Mouse (Mus musculus): ENCODE results near the gene Bnip1.
A peak's percentile ranks its signal among the peaks of the same experiment; 100 is the strongest.

The Bnip1 gene

DNA sequence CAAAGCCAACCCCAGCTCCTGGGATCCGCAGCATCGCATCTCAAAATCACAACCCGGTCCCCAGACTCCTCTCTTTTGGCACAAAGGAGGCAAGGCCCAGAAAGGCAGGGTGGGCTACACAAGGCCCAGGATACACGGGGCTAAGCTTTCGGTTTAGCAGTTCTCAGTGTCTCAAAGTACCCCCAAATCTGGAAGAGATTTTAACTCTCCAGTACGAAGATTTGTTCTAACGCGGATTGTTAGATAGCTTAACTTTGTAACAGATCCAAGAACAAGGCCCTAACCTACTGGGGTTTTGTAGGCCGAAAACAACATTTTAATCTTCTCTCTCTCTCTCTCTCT is 59.5 kb downstream of the Bnip1 start:
- no peak for DNase-seq (ENCODE audit: low read depth)

DNA sequence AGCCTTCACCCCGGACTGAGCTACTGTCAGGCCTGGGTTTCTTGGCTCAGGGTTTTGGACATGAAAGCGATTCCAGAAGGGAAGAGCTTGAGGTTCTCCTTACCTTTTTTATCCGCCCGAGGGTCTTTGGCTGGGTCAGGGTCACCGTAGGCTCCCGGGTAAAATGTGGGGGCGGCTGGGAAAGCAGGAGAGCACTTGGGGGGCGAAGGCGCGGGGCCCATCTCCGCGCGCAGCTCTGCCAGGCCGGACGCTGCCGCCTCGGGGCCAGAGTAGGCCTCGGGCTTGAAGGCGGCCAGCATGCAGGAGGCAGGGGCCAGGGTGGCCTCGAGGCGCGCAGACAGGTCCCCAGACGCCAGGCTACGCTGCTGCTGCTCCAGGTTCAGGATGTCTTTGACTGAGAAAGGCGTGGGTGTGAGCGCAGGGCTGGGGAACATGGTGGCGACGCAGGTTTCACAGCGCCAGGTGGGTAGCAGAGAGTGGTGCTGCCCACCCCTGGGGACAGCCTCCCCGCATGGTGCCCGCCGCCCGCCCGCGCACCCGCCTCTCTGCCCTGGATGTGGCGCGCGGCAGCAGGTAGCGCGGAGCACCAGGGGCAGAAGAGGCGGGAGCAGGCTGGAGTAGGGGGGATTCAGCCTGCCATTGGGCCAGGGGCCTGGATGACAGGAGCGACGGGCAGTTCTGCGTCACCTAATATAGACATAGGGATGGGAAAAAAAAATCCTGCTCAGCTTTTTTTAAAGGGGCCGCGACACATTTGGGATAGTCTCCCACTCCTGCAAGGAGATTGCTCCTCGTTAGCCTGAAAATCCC is 60.3 kb downstream of the Bnip1 start:
- DNase-seq (ENCODE audit: low read depth) = peak; percentile 60

DNA sequence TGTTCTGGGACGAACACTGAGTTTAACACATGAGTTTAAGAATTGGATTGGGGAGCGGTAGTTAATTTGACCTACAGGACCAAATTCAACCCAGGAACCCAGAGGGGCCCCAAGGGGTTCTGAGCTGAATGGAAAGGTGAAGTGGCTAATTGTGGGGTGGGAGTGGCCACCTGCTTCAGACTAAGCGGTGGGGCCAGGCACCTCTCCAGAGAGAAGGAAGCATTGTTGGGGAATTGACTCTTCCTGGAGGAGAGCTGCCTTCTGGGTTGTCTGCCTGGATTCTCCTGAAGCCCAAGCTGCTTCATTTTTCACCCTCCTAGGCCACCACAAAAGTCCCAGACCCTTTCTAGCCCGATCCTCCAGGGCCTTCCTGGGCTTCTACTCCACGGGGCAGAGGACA is 61.1 kb downstream of the Bnip1 start:
- no peak for DNase-seq (ENCODE audit: low read depth)
